Mouse (Mus musculus): Measurements from ENCODE around the gene Vps18.

Vps18 gene

GRCm38 (mm10) chr2:119321771-119322586 is 33.4 kb downstream of the Vps18 start:
- in situ Hi-C loops (cut with MboI, MseI): no loop called here

- in situ Hi-C loops (cut with MboI, MseI): no loop called here
Observed at GRCm38 (mm10) chr2:119322587-119323300, 34.2 kb downstream of the Vps18 start.

- in situ Hi-C loops (cut with MboI, MseI): no loop called here
Observed at GRCm38 (mm10) chr2:119323866-119324575, 35.5 kb downstream of the Vps18 start.

GRCm38 (mm10) chr2:119324576-119325318 is 36.2 kb downstream of the Vps18 start:
- in situ Hi-C loops (cut with MboI, MseI): no loop called here

GRCm38 (mm10) chr2:119325568-119326143 is 37.1 kb downstream of the Vps18 start, which contains the start of gene Dll4:
Dll4 (plus strand) TSS chr2:119325784.
- in situ Hi-C loops (cut with MboI, MseI): no loop called here

GRCm38 (mm10) chr2:119326161-119327101 is 37.9 kb downstream of the Vps18 start:
- in situ Hi-C loops (cut with MboI, MseI): no loop called here

- in situ Hi-C loops (cut with MboI, MseI): no loop called here
Observed at GRCm38 (mm10) chr2:119327102-119327480, 38.6 kb downstream of the Vps18 start.

GRCm38 (mm10) chr2:119327942-119328526 is 39.5 kb downstream of the Vps18 start:
- in situ Hi-C loops (cut with MboI, MseI): no loop called here

GRCm38 (mm10) chr2:119328546-119328945 is 40.0 kb downstream of the Vps18 start:
- in situ Hi-C loops (cut with MboI, MseI): no loop called here

- in situ Hi-C loops (cut with MboI, MseI): no loop called here
Observed at GRCm38 (mm10) chr2:119329123-119329817, 40.7 kb downstream of the Vps18 start.

- in situ Hi-C loops (cut with MboI, MseI): no loop called here
Observed at GRCm38 (mm10) chr2:119330795-119331194, 42.3 kb downstream of the Vps18 start.

GRCm38 (mm10) chr2:119332177-119332661 is 43.7 kb downstream of the Vps18 start:
- in situ Hi-C loops (cut with MboI, MseI): no loop called here

GRCm38 (mm10) chr2:119334135-119334534 is 45.6 kb downstream of the Vps18 start:
- in situ Hi-C loops (cut with MboI, MseI): no loop called here

- in situ Hi-C loops (cut with MboI, MseI): no loop called here
Observed at GRCm38 (mm10) chr2:119334964-119335525, 46.5 kb downstream of the Vps18 start.

- in situ Hi-C loops (cut with MboI, MseI): no loop called here
Observed at GRCm38 (mm10) chr2:119335535-119335934, 47.0 kb downstream of the Vps18 start.

GRCm38 (mm10) chr2:119336002-119336401 is 47.5 kb downstream of the Vps18 start:
- in situ Hi-C loops (cut with MboI, MseI): no loop called here

GRCm38 (mm10) chr2:119336470-119336869 is 47.9 kb downstream of the Vps18 start:
- in situ Hi-C loops (cut with MboI, MseI): no loop called here

- in situ Hi-C loops (cut with MboI, MseI): no loop called here
Observed at GRCm38 (mm10) chr2:119337425-119338265, 49.1 kb downstream of the Vps18 start.
